Mouse (Mus musculus) regulatory T cell (primary cell): ENCODE results near the gene Bcl2.

Experiments used
- in situ Hi-C: fragments of 300-600 bp; cut with MboI, MseI; formaldehyde crosslinking; loops from one replicate; pipeline ENCODE4 v1.15.1; 2025; ENCODE audit warnings: high pct_unique_total_duplicates

Gene Bcl2

GRCm38 (mm10) chr1:106628279-106628678, 85.8 kb downstream of the Bcl2 start:
- in situ Hi-C loops, result no loop called here

GRCm38 (mm10) chr1:106627241-106627640, 86.8 kb downstream of the Bcl2 start:
- in situ Hi-C loops, result no loop called here

- in situ Hi-C loops, result no loop called here
These were observed 93.7 kb downstream of the Bcl2 start for GRCm38 (mm10) chr1:106620174-106620931.

- in situ Hi-C loops, result loop anchor here (5.0 to 10.0 kb wide), 5 partner anchors 93 to 896 kb away; partner anchors contain the start of genes Bcl2, Serpinb11 and Serpinb2
These were observed 95.3 kb downstream of the Bcl2 start for GRCm38 (mm10) chr1:106618814-106619213.

GRCm38 (mm10) chr1:106616955-106617354, 97.1 kb downstream of the Bcl2 start:
- in situ Hi-C loops, result loop anchor here (5.0 to 10.0 kb wide), 5 partner anchors 95 to 898 kb away; partner anchors contain the start of genes Bcl2, Serpinb11 and Serpinb2

- in situ Hi-C loops, result loop anchor here (5.0 to 10.0 kb wide), 5 partner anchors 51 to 901 kb away; partner anchors contain the start of genes Serpinb11 and Serpinb2
These were observed 100.7 kb downstream of the Bcl2 start for GRCm38 (mm10) chr1:106613371-106613770.

- in situ Hi-C loops, result loop anchor here (5.0 to 10.0 kb wide), 5 partner anchors 50 to 902 kb away; partner anchors contain the start of genes Serpinb11 and Serpinb2
These were observed 101.7 kb downstream of the Bcl2 start for GRCm38 (mm10) chr1:106612166-106613031.

- in situ Hi-C loops, result loop anchor here (5.0 to 10.0 kb wide), 5 partner anchors 49 to 904 kb away; partner anchors contain the start of genes Serpinb11 and Serpinb2
These were observed 102.8 kb downstream of the Bcl2 start for GRCm38 (mm10) chr1:106611246-106611645.

GRCm38 (mm10) chr1:106608098-106608778, 105.8 kb downstream of the Bcl2 start:
- in situ Hi-C loops, result no loop called here

- in situ Hi-C loops, result no loop called here
These were observed 107.1 kb downstream of the Bcl2 start for GRCm38 (mm10) chr1:106606951-106607350.

GRCm38 (mm10) chr1:106603406-106603805, 110.7 kb downstream of the Bcl2 start:
- in situ Hi-C loops, result no loop called here

GRCm38 (mm10) chr1:106602941-106603340, 111.1 kb downstream of the Bcl2 start:
- in situ Hi-C loops, result no loop called here

GRCm38 (mm10) chr1:106602536-106602935, 111.5 kb downstream of the Bcl2 start:
- in situ Hi-C loops, result no loop called here

- in situ Hi-C loops, result no loop called here
These were observed 112.8 kb downstream of the Bcl2 start for GRCm38 (mm10) chr1:106601247-106601646.

GRCm38 (mm10) chr1:106600841-106601240, 113.2 kb downstream of the Bcl2 start:
- in situ Hi-C loops, result no loop called here

GRCm38 (mm10) chr1:106598292-106598583, 115.8 kb downstream of the Bcl2 start:
- in situ Hi-C loops, result no loop called here

GRCm38 (mm10) chr1:106597575-106598291, 116.3 kb downstream of the Bcl2 start:
- in situ Hi-C loops, result no loop called here

GRCm38 (mm10) chr1:106596380-106596779, 117.7 kb downstream of the Bcl2 start:
- in situ Hi-C loops, result no loop called here

- in situ Hi-C loops, result no loop called here
These were observed 118.7 kb downstream of the Bcl2 start for GRCm38 (mm10) chr1:106595286-106595885.

- in situ Hi-C loops, result no loop called here
These were observed 122.8 kb downstream of the Bcl2 start for GRCm38 (mm10) chr1:106591180-106591774.
